Mouse (Mus musculus): Measurements from ENCODE around the gene 4930470P17Rik. TPM values are rescaled to one million over a fixed set of nuclear protein-coding genes. Genes with fewer than 3 reads are reported as not detected.
"Not testable (repeated sequence)": the region's sequence is repeated elsewhere in the genome, so short reads cannot be mapped to it uniquely, and the experiment has no call there.

The 4930470P17Rik gene
- not detected for total RNA-seq (2022)

- DNase-seq (ENCODE audit: low spot score) = no peak
Observed at GRCm38 (mm10) chr2:170601917-170602316, at the start of gene 4930470P17Rik. Gene 4930470P17Rik, minus strand, starts transcription at chr2:170602017.

GRCm38 (mm10) chr2:170651483-170651882 is 49.7 kb upstream of the 4930470P17Rik start:
- no peak for DNase-seq (ENCODE audit: low spot score)

GRCm38 (mm10) chr2:170648542-170648941 is 46.7 kb upstream of the 4930470P17Rik start:
- no peak for DNase-seq (ENCODE audit: low spot score)

- no peak for DNase-seq (ENCODE audit: low spot score)
Observed at GRCm38 (mm10) chr2:170646201-170646600, 44.4 kb upstream of the 4930470P17Rik start.

GRCm38 (mm10) chr2:170642338-170642806 is 40.6 kb upstream of the 4930470P17Rik start:
- DNase-seq (ENCODE audit: low spot score) = no peak

- no peak for DNase-seq (ENCODE audit: low spot score)
Observed at GRCm38 (mm10) chr2:170640281-170640680, 38.5 kb upstream of the 4930470P17Rik start.

GRCm38 (mm10) chr2:170638746-170639145 is 36.9 kb upstream of the 4930470P17Rik start:
- no peak for DNase-seq (ENCODE audit: low spot score)

- DNase-seq (ENCODE audit: low spot score) = no peak
Observed at GRCm38 (mm10) chr2:170632998-170633622, 31.3 kb upstream of the 4930470P17Rik start.

- no peak for DNase-seq (ENCODE audit: low spot score)
Observed at GRCm38 (mm10) chr2:170632386-170632785, 30.6 kb upstream of the 4930470P17Rik start.

- no peak for DNase-seq (ENCODE audit: low spot score)
Observed at GRCm38 (mm10) chr2:170631375-170631774, 29.6 kb upstream of the 4930470P17Rik start.

- DNase-seq (ENCODE audit: low spot score) = no peak
Observed at GRCm38 (mm10) chr2:170630553-170630952, 28.7 kb upstream of the 4930470P17Rik start.

GRCm38 (mm10) chr2:170627991-170628390 is 26.2 kb upstream of the 4930470P17Rik start:
- DNase-seq (ENCODE audit: low spot score) = not testable (repeated sequence)

GRCm38 (mm10) chr2:170624201-170624880 is 22.5 kb upstream of the 4930470P17Rik start:
- not testable (repeated sequence) for DNase-seq (ENCODE audit: low spot score)

GRCm38 (mm10) chr2:170622985-170623384 is 21.2 kb upstream of the 4930470P17Rik start:
- no peak for DNase-seq (ENCODE audit: low spot score)

- no peak for DNase-seq (ENCODE audit: low spot score)
Observed at GRCm38 (mm10) chr2:170618862-170619492, 17.2 kb upstream of the 4930470P17Rik start.

- DNase-seq (ENCODE audit: low spot score) = not testable (repeated sequence)
Observed at GRCm38 (mm10) chr2:170611794-170612193, 10.0 kb upstream of the 4930470P17Rik start.

- DNase-seq (ENCODE audit: low spot score) = no peak
Observed at GRCm38 (mm10) chr2:170601171-170601570, 646 bp downstream of the 4930470P17Rik start.

GRCm38 (mm10) chr2:170597586-170597985 is 4.2 kb downstream of the 4930470P17Rik start:
- DNase-seq (ENCODE audit: low spot score) = no peak

- peak; percentile 11 for DNase-seq (ENCODE audit: low spot score)
Observed at GRCm38 (mm10) chr2:170596726-170597125, 5.1 kb downstream of the 4930470P17Rik start.

GRCm38 (mm10) chr2:170592161-170592560 is 9.7 kb downstream of the 4930470P17Rik start:
- no peak for DNase-seq (ENCODE audit: low spot score)

GRCm38 (mm10) chr2:170588369-170588900 is 13.4 kb downstream of the 4930470P17Rik start:
- DNase-seq (ENCODE audit: low spot score) = no peak

- DNase-seq (ENCODE audit: low spot score) = no peak
Observed at GRCm38 (mm10) chr2:170584678-170585077, 17.1 kb downstream of the 4930470P17Rik start.

Measured in heart, adult 8-10 months (tissue).